In the genomic region with DNA sequence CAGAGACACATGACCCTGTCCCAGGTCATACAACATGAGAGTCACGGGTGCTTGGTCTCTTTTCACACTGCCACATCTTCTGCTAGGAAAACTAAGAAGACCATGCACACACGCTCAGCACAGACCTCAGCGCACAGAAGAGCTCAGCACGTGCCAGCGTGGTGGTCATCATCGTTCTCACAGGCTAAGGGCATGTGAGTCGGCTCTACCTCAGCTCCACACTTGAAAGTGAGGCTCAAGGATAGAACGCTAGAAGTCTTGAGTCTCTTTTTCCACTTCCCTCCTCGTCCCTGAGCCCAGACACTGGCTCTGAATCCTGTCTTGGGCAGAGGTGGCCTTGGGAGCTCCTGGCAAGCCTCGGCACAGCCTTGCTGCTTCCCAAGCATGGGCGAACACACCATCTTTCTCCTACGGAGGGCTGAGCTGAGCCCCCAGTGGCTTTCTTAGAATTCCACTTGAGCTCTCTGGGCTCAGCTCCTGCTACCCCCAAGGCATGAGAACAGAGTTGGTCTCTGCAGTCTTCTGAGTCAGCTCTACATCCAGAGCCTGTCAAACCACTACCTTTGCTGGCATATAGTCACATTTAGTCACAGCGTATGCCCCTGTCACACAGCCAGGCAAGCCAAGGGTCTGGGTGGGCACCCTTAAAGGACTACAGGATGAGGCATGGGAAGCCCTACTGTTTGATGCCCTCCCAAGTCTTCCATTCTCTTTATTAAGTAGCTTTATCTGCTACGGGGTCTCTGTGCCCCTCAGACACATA, we compare ENCODE assay signal across 31 mouse cellular contexts. TPM values are rescaled to one million over a fixed set of nuclear protein-coding genes. Genes with fewer than 3 reads are reported as not detected.
A peak's percentile ranks its signal among the peaks of the same experiment; 100 is the strongest.
DNase-seq lines count a peak whose midpoint lies in the region; ATAC-seq and TF ChIP-seq lines count a peak whose summit lies in the region.
"Had no signal": no experiment of that assay in that cellular context is flagged by ENCODE, and none has a peak within 500 bp of the region (broad histone marks: within the 10 kb centered on the region; RNA-seq: fewer than 3 reads in every experiment).

No protein-coding gene starts in this region.

- peak; percentile 68 for DNase-seq in cerebellum, adult 11-12 months
- DNase-seq in cerebellum, adult 8-10 months, result no peak
- no peak for DNase-seq in hindbrain, postnatal 0 days (ENCODE audit: low spot score)
- DNase-seq in cerebellum, postnatal 14 days, result peak; percentile 59 to 60
- DNase-seq in forebrain, postnatal 0 days, result no peak
- DNase-seq: adrenal gland, postnatal 10 days; heart, adult 2 months; heart, postnatal 4 days; kidney, adult 11 months; kidney, postnatal 14 days; liver, embryonic 13.5 days; lung, adult 2 months; lung, postnatal 10 days; right cerebral cortex, postnatal 25 days; thymus, adult 18-20 months; thymus, postnatal 25 days had no signal

- no peak for ATAC-seq in hindbrain, postnatal 0 days
- no peak for ATAC-seq in hindbrain, embryonic 13.5 days (ENCODE audit: low FRiP score)
- ATAC-seq in limb, embryonic 15.5 days (ENCODE audit: insufficient number of reproducible peaks, low FRiP score, low TSS enrichment, low read depth), result no peak
- no peak for ATAC-seq in forebrain, postnatal 0 days
- ATAC-seq: CD4-positive, CD25-positive, alpha-beta regulatory T cell, adult 4 months; forebrain, embryonic 16.5 days; inflammation-experienced regulatory T-cells, adult 6 months; midbrain, embryonic 13.5 days had no signal

- no peak for TF ChIP-seq CTCF in hindbrain, postnatal 0 days (IDR thresholded peaks at IDR 0.05; ENCODE audit: low read depth)
- TF ChIP-seq CTCF in forebrain, postnatal 0 days (IDR thresholded peaks at IDR 0.05; ENCODE audit: low read depth), result no peak

- H3K4me3 ChIP-seq in hindbrain, postnatal 0 days (ENCODE audit: low read length), result peak overlapping the region; percentile 12
- H3K4me3 ChIP-seq in hindbrain, embryonic 13.5 days, result no peak overlapping the region
- peak overlapping the region; percentile 20 for H3K4me3 ChIP-seq in limb, embryonic 15.5 days
- no peak overlapping the region for H3K4me3 ChIP-seq in forebrain, postnatal 0 days (ENCODE audit: low read depth, low read length)
- H3K4me3 ChIP-seq: erythroblast, embryonic 14.5 days; heart, adult 2 months; heart, embryonic 12.5 days; left cerebral cortex, adult 2 months; limb, embryonic 13.5 days; liver, embryonic 13.5 days; midbrain, embryonic 13.5 days had no signal

- WGBS in hindbrain, postnatal 0 days, result 87% methylated on average over 14 of the region's 14 CpGs
- WGBS in hindbrain, embryonic 13.5 days, result 88% methylated on average over 14 of the region's 14 CpGs
- 81% methylated on average over 14 of the region's 14 CpGs for WGBS in limb, embryonic 15.5 days
- WGBS in forebrain, postnatal 0 days, result 87% methylated on average over 14 of the region's 14 CpGs

- peak overlapping the region; percentile 27; the same call in 1 of the 2 replicates for H3K27ac ChIP-seq in hindbrain, postnatal 0 days
- no peak overlapping the region for H3K27ac ChIP-seq in hindbrain, embryonic 13.5 days
- no peak overlapping the region for H3K27ac ChIP-seq in limb, embryonic 15.5 days
- no peak overlapping the region for H3K27ac ChIP-seq in forebrain, postnatal 0 days (ENCODE audit: low read depth, low read length)
- H3K27ac ChIP-seq: heart, adult 2 months; hindbrain, embryonic 14.5 days; left cerebral cortex, adult 2 months; limb, embryonic 13.5 days; liver, embryonic 13.5 days; macrophage; midbrain, embryonic 13.5 days had no signal

- no peak overlapping the region for H3K9ac ChIP-seq in hindbrain, postnatal 0 days (replicated peaks; ENCODE audit: low read length)
- no peak overlapping the region for H3K9ac ChIP-seq in hindbrain, embryonic 13.5 days
- no peak overlapping the region for H3K9ac ChIP-seq in limb, embryonic 15.5 days
- no peak overlapping the region for H3K9ac ChIP-seq in forebrain, postnatal 0 days
- H3K9ac ChIP-seq: heart, embryonic 12.5 days; hindbrain, embryonic 14.5 days; limb, embryonic 13.5 days; liver, embryonic 13.5 days; midbrain, embryonic 13.5 days had no signal

- no peaks in the 10 kb centered on the region for H3K4me1 ChIP-seq in hindbrain, postnatal 0 days (ENCODE audit: insufficient read depth, low read length)
- no peaks in the 10 kb centered on the region for H3K4me1 ChIP-seq in hindbrain, embryonic 13.5 days (replicated peaks)
- H3K4me1 ChIP-seq in limb, embryonic 15.5 days, result peaks cover 9% of the 10 kb centered on the region
- no peaks in the 10 kb centered on the region for H3K4me1 ChIP-seq in forebrain, postnatal 0 days (ENCODE audit: insufficient read depth)
- H3K4me1 ChIP-seq: heart, embryonic 12.5 days; liver, embryonic 13.5 days; midbrain, embryonic 13.5 days had no signal

- no peaks in the 10 kb centered on the region for H3K36me3 ChIP-seq in hindbrain, postnatal 0 days (ENCODE audit: insufficient read depth, low read length)
- no peaks in the 10 kb centered on the region for H3K36me3 ChIP-seq in hindbrain, embryonic 13.5 days
- no peaks in the 10 kb centered on the region for H3K36me3 ChIP-seq in limb, embryonic 15.5 days
- no peaks in the 10 kb centered on the region for H3K36me3 ChIP-seq in forebrain, postnatal 0 days (ENCODE audit: insufficient read depth)
- H3K36me3 ChIP-seq: heart, embryonic 12.5 days; limb, embryonic 13.5 days; liver, embryonic 13.5 days; midbrain, embryonic 13.5 days had no signal

- peak overlapping the region; percentile 34; the same call in 1 of the 2 replicates for H3K4me2 ChIP-seq in hindbrain, postnatal 0 days (ENCODE audit: low read depth, low read length)
- no peak overlapping the region for H3K4me2 ChIP-seq in hindbrain, embryonic 13.5 days
- H3K4me2 ChIP-seq in limb, embryonic 15.5 days, result 0 out of 2 replicates have a peak overlapping the region, but pooled peaks have one; percentile 19
- no peak overlapping the region for H3K4me2 ChIP-seq in forebrain, postnatal 0 days (ENCODE audit: low read depth)
- H3K4me2 ChIP-seq: heart, embryonic 12.5 days; hindbrain, embryonic 14.5 days; liver, embryonic 13.5 days; midbrain, embryonic 13.5 days had no signal

- no peaks in the 10 kb centered on the region for H3K9me3 ChIP-seq in hindbrain, postnatal 0 days (ENCODE audit: low read length)
- no peaks in the 10 kb centered on the region for H3K9me3 ChIP-seq in hindbrain, embryonic 13.5 days
- H3K9me3 ChIP-seq in limb, embryonic 15.5 days, result no peaks in the 10 kb centered on the region
- H3K9me3 ChIP-seq in forebrain, postnatal 0 days (ENCODE audit: low read length), result no peaks in the 10 kb centered on the region
- H3K9me3 ChIP-seq: heart, embryonic 12.5 days; limb, embryonic 13.5 days; liver, embryonic 13.5 days; midbrain, embryonic 13.5 days had no signal

- no peaks in the 10 kb centered on the region for H3K27me3 ChIP-seq in hindbrain, postnatal 0 days (ENCODE audit: insufficient read depth, low read length)
- H3K27me3 ChIP-seq in hindbrain, embryonic 13.5 days, result no peaks in the 10 kb centered on the region
- H3K27me3 ChIP-seq in limb, embryonic 15.5 days, result 0 out of 2 replicates have a peak, but pooled peaks cover 4% of the 10 kb centered on the region
- H3K27me3 ChIP-seq in forebrain, postnatal 0 days (ENCODE audit: insufficient read depth, low read length), result no peaks in the 10 kb centered on the region
- H3K27me3 ChIP-seq: liver, embryonic 13.5 days; midbrain, embryonic 13.5 days had no signal

RNA-seq across cellular contexts. Expression of a gene that starts 0.9 kb away (rescaled TPM):
- 17.6 and 21.0 TPM in 2 replicates for total RNA-seq in hindbrain, postnatal 0 days (2014; rRNA removed)
- 0.78 and 0.88 TPM in 2 replicates for polyA plus RNA-seq in hindbrain, postnatal 0 days (2015; fragmentation: Nextera tagmentation; extraction: Ambion mirVana)
- polyA plus RNA-seq in hindbrain, embryonic 13.5 days (2015; fragmentation: Nextera tagmentation; extraction: Ambion mirVana), result 0.05 and 0.13 TPM in 2 replicates
- 0.99 and 1.1 TPM in 2 replicates for polyA plus RNA-seq in limb, embryonic 15.5 days (2015; fragmentation: Nextera tagmentation; extraction: Ambion mirVana)
- total RNA-seq in forebrain, postnatal 0 days (2014; rRNA removed), result 0.38 and 0.52 TPM in 2 replicates
- 0.01 and 0.06 TPM in 2 replicates for polyA plus RNA-seq in forebrain, postnatal 0 days (2015; fragmentation: Nextera tagmentation; extraction: Ambion mirVana)
- total RNA-seq: megakaryocyte-erythroid progenitor cell, adult 5-6 weeks; monocyte, adult 5-6 weeks had no signal
- polyA plus RNA-seq: CD4-positive, CD25-positive, alpha-beta regulatory T cell, adult 4 months; erythroblast, embryonic 14.5 days; heart, embryonic 12.5 days; inflammation-experienced regulatory T-cells, adult 6 months; liver, embryonic 13.5 days; macrophage; neural tube, embryonic 14.5 days had no signal

Comparison
In these comparisons a context has a peak if more than half of its experiments do, and no peak if none do; other contexts are left out.
1. DNase-seq: peak in cerebellum, adult 11-12 months (single experiment) and cerebellum, postnatal 14 days (2 of 2); none in cerebellum, adult 8-10 months (single experiment), hindbrain, postnatal 0 days (single experiment) and forebrain, postnatal 0 days (single experiment).
2. H3K4me2 ChIP-seq: peak in hindbrain, postnatal 0 days (single experiment) and limb, embryonic 15.5 days (single experiment); none in hindbrain, embryonic 13.5 days (single experiment) and forebrain, postnatal 0 days (single experiment).
3. H3K4me3 ChIP-seq: peak in hindbrain, postnatal 0 days (single experiment) and limb, embryonic 15.5 days (single experiment); none in hindbrain, embryonic 13.5 days (single experiment) and forebrain, postnatal 0 days (single experiment).